Mouse (Mus musculus): ENCODE measurements around the gene Sncb.

The Sncb gene

GRCm38 (mm10) chr13:54766192-54766768, at the start of gene Sncb:
Sncb (minus strand) TSS chr13:54766595.
- no peak for TF ChIP-seq GATA4 (IDR thresholded peaks at IDR 0.05; ENCODE audit: insufficient replicate concordance, low read length)

- no peak for TF ChIP-seq GATA4 (IDR thresholded peaks at IDR 0.05; ENCODE audit: insufficient replicate concordance, low read length)
Measured at GRCm38 (mm10) chr13:54813381-54813780, 47.0 kb upstream of the Sncb start.

GRCm38 (mm10) chr13:54811476-54811875, 45.1 kb upstream of the Sncb start:
- TF ChIP-seq GATA4 (IDR thresholded peaks at IDR 0.05; ENCODE audit: insufficient replicate concordance, low read length), result no peak

GRCm38 (mm10) chr13:54808067-54808466, 41.7 kb upstream of the Sncb start:
- no peak for TF ChIP-seq GATA4 (IDR thresholded peaks at IDR 0.05; ENCODE audit: insufficient replicate concordance, low read length)

- TF ChIP-seq GATA4 (IDR thresholded peaks at IDR 0.05; ENCODE audit: insufficient replicate concordance, low read length), result no peak
Measured at GRCm38 (mm10) chr13:54806434-54806976, 40.1 kb upstream of the Sncb start.

GRCm38 (mm10) chr13:54805134-54805838, 38.9 kb upstream of the Sncb start:
- TF ChIP-seq GATA4 (IDR thresholded peaks at IDR 0.05; ENCODE audit: insufficient replicate concordance, low read length), result no peak

- no peak for TF ChIP-seq GATA4 (IDR thresholded peaks at IDR 0.05; ENCODE audit: insufficient replicate concordance, low read length)
Measured at GRCm38 (mm10) chr13:54803010-54803409, 36.6 kb upstream of the Sncb start.

GRCm38 (mm10) chr13:54800206-54800605, 33.8 kb upstream of the Sncb start:
- no peak for TF ChIP-seq GATA4 (IDR thresholded peaks at IDR 0.05; ENCODE audit: insufficient replicate concordance, low read length)

- TF ChIP-seq GATA4 (IDR thresholded peaks at IDR 0.05; ENCODE audit: insufficient replicate concordance, low read length), result no peak
Measured at GRCm38 (mm10) chr13:54799701-54800100, 33.3 kb upstream of the Sncb start.

GRCm38 (mm10) chr13:54798740-54799139, 32.3 kb upstream of the Sncb start:
- no peak for TF ChIP-seq GATA4 (IDR thresholded peaks at IDR 0.05; ENCODE audit: insufficient replicate concordance, low read length)

GRCm38 (mm10) chr13:54797861-54798643, 31.7 kb upstream of the Sncb start:
- no peak for TF ChIP-seq GATA4 (IDR thresholded peaks at IDR 0.05; ENCODE audit: insufficient replicate concordance, low read length)

GRCm38 (mm10) chr13:54797356-54797755, 31.0 kb upstream of the Sncb start:
- no peak for TF ChIP-seq GATA4 (IDR thresholded peaks at IDR 0.05; ENCODE audit: insufficient replicate concordance, low read length)

GRCm38 (mm10) chr13:54794843-54795242, 28.4 kb upstream of the Sncb start:
- TF ChIP-seq GATA4 (IDR thresholded peaks at IDR 0.05; ENCODE audit: insufficient replicate concordance, low read length), result no peak

GRCm38 (mm10) chr13:54794002-54794577, 27.7 kb upstream of the Sncb start:
- no peak for TF ChIP-seq GATA4 (IDR thresholded peaks at IDR 0.05; ENCODE audit: insufficient replicate concordance, low read length)
